Mouse (Mus musculus) hematopoietic stem cell, adult 5-6 weeks (primary cell): ENCODE results near the gene Pthlh. TPM values are rescaled to one million over a fixed set of nuclear protein-coding genes. Genes with fewer than 3 reads are reported as not detected.
"Not testable (repeated sequence)": the region's sequence is repeated elsewhere in the genome, so short reads cannot be mapped to it uniquely, and the experiment has no call there.

Experiments
- ATAC-seq, 2 experiments: fragments of 125-278 bp in 1 of 2; replicated peaks in 1 of 2; 2 replicates each; pipeline ENCODE4 v1.8.0; 2016 to 2017; ENCODE audit warnings: inconsistent platforms in 2 of 2, mild to moderate bottlenecking in 2 of 2, moderate number of reproducible peaks in 2 of 2, low read depth in 1 of 2, moderate TSS enrichment in 1 of 2; ENCODE audit not compliant: low FRiP score in 2 of 2, poor library complexity in 2 of 2, severe bottlenecking in 2 of 2, insufficient read depth in 1 of 2, low TSS enrichment in 1 of 2
- total RNA-seq: library from RNA; stranded (forward); fragments of 172-1452, 232-1000 nt; gene quantifications from 2 replicates; pipeline ENCODE4 v1.2.3, GENCODE M21; 2017

The Pthlh gene
- total RNA-seq: not detected in 2 replicates

DNA sequence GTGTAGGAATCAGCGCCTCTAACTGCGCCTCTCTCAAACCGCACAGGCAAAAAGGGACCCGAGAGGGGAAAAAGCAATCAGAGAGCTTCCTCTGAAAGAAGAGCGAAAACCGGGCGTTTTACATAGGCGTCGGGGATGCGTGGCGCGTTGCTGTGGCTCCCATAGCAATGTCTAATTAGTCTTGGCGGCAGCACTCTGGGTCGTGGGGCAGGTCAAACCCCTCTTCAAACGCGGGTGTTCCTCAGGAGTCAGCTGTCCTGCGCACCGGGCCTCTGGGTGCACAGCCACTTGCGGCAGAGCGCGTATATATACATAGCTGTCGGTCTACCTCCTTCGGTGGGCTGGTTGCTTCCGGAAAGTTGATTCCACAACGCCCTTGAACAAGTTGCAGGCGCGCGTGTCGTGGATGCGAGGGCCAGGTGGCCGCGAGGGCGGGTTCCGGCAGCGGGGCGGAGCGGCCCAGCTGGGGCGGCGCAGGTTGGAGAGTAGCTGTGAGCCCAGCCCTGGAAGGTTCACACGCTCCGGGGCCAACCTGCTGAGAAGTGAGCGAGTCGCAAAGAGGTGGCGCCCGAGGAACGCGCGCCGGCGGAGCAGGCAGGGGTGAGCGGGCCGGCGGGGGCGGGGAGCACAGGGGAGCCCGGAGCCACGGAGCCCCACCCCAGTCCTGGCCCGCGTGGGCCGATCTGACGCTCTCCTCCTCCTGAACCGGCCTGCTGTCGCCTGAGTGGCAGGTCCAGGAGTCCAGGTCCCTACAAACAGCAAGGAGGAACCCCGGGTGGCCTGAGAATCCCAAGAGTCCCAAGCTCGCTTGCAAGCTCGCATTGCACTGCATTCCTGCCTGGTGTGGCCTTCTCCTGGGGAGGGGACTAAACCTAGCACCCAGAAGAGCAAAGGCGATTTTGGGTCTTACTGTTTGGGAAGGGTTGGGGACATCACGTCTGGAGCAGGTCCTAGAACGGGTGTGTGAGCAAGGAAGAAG lies at the start of gene Pthlh:
Pthlh (minus strand) TSS at position 597 of the 979 bp plus-strand sequence.
- ATAC-seq: peak; percentile 50 to 59

DNA sequence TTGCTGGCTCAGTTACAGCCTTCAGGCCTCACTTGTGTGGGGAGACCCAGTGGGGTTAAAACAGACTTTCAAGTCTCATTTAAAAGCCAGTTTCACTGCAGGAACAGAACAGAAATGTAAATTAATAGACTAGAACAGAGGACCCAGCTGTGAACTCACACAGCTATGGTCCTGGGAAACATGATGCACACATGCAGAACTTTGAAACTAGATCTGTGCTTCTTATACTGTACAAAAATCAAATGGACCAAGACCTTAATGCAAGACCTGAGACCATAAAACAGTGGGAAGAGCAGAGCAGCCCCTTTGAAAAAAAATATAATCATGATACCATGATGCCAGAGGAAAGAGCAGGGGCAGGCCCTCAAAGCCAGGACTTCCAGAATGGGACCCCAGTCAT lies 49.3 kb upstream of the Pthlh start:
- no peak for ATAC-seq

DNA sequence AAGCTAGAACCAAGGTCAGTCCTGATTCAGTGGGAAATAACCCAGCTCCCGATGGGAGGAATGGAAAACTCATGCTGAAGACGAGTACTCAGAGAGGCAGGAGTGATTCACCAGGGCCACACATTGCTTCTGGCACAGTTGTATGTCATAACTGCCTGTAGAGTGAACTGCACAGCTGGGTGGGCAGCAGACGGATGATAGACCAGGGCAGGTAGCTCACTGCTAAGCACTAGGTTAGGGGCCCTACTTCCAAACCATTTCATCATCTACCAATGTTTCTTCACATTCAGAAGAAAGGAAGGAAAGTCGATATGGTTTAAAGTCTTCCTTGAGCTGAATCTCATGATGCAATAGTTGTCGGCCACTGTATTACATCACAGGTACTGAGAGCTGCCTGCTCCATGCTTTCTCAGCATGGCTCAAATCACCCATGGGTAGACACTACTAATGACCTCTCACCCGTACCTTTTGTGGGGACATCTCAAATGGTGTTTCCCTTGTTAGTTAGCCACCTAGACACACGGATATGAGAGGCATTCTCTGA lies 46.5 kb upstream of the Pthlh start:
- peak in 1 of 2 experiments; percentile 52; a peak in 2 of 4 replicates for ATAC-seq

DNA sequence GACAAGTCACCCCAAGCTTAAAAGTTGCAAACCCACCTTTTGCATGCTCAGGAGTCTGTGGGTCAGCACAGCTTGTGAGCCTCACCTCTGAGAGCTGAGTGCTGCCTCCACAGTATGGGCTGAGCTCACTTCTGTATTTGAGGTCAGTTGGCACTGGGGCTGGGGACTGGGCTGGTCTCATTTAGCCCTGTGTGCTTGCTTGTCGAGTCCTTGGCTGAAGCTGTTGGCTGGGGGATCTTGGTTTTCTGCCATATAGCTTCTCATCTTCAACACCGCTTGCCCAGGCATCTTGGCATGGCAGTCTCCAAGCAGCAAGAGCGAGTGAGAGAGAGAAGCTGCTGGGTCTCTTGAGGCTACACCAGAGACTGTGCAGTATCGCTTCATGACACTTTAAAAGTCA lies 46.1 kb upstream of the Pthlh start:
- peak in 1 of 2 experiments; percentile 51; a peak in 1 of 4 replicates for ATAC-seq

DNA sequence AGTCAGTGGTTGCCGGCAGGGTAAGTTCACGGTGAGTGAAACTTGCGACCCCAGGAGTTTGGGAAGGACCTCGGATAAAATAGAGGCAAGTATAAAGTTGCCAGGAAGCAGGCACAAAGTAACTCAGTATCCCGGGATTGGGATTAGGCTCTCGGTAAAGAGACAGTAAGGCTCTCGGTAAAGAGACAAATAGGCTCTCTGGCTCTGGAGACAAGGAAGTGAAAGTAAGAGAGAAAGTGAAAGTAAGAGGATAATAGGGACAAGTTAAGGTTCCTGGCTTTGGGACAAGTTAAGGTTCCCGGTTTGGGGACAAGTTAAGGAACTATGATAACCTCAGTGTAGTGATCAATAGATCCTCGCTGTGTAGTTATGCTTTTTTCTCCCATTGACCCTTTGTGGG lies 40.3 kb upstream of the Pthlh start:
- ATAC-seq: not testable (repeated sequence)

DNA sequence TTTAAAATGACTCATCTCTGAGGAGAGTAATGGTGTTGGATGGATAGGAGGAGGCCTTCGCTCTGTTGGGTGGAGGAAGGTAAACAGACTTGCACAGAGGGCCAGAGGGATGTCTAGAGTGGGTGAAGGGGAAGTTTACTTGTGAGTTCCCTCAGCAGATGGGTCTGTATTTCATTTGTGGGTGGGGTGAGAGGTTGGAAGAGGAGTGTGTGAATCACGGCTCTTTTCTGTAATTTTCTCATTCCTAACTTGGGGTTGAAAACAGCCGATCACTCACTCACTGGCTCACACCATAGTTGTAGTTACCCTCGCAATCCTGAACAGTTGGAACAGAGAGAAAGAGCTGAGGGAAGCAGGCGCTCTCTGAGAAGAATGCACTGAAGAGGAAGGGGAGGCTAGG lies 35.6 kb upstream of the Pthlh start:
- ATAC-seq: no peak

DNA sequence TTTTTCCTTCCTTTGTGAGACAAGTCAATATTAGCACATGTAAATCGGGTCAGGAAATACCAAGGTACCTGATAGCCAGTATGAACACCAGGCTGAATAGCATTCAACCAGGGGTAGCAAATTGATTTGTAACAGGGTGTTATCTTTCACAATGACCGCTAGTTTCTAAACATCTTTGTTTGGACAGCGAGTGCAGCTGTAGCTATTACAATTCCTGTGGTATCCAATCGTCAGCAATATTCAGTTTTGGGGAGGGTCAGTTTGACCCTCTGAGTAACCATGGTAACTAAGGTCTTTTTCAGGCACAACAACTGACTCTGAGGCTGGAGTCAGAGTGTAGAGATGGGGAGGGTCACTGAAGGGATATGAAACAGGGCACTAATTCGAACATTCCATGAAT lies 15.3 kb upstream of the Pthlh start:
- no peak for ATAC-seq

DNA sequence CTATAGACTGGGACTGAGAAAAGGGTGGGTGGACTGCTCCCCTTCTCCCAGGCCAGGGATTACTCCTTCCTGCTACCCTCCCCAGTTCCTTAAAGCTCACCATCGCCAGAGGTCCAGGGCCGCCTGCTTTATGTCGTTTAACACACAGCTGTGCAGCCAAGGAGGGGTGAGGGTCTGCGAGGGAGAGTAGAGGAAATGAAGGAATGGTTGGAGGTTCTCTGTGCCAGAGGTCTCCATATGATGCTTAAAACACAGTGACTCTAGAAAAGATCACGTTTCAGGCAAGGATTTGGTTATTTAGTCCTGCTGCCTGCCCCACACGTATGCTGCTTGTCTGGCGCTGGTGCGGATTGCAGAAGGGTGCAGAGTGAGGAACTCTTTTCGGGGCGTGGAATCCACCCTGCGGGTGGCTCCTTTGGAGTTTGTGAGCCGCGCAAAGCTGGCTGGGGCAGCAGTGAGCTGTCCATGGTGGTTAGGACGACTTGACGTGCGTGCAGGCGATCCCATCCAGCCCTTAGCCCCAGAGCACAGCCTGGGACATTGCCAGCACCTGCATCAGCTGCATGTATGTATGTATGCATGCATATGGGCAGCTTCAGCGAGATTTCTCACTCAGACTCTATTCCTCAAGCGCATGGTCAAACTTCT lies 4.3 kb upstream of the Pthlh start:
- peak; percentile 49 to 63 for ATAC-seq

DNA sequence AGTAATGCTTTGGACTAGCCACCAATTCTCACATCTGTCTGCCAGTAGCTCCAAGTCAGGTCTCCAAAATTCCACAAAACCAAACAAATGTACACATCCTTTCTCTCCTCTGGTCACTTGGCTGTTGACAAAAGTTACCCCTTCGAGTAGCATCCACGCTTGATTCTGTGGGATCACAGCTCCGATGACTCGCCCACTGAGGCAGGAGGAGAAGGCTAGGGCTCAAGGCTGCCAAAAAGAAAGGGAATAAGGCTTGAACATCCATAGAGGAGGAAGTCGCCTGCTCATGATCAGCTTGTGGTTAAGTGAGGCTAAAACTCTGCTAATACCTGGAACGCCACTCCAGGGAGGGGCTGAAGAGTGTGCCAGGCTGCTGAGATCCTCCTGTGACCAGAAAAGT lies 2.5 kb upstream of the Pthlh start:
- ATAC-seq: no peak

DNA sequence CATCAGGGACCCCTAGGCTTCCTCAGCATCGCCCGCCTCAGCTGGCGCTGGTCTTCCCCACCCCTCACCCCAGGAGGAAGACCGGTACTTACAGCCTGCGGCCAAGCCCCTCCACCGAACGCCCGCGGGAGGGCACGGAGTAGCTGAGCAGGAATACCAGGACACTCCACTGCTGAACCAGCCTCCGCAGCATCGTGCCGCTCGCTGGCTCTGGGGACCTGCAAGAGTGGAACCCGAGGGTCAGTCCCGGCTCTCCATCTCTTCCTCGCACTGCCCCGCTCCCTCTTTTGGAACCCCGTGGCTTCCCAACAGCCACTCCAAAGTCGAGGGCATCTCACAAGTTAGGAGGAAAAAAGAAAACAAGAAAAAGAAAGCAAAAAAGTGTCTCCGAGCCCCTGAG lies 805 bp downstream of the Pthlh start:
- ATAC-seq: no peak

DNA sequence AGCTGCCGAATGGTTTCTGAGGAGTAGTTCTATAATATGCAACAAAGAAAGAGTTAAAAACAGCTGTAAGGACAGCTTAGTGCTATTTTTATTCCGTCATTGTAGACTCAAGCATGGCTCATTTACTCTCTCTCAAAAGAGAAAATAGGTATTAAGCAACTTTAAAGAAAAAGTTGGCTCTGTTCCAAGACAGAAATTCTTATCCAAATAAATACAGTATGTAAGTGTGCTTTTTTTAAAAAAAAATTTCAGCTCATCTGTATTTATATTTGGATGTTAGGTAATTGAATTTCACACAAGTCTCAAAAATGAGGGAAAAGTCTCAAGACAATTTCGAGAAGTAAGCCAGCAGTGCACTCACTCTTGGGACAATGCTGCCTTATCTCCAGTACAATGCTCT lies 2.4 kb downstream of the Pthlh start:
- ATAC-seq: no peak

DNA sequence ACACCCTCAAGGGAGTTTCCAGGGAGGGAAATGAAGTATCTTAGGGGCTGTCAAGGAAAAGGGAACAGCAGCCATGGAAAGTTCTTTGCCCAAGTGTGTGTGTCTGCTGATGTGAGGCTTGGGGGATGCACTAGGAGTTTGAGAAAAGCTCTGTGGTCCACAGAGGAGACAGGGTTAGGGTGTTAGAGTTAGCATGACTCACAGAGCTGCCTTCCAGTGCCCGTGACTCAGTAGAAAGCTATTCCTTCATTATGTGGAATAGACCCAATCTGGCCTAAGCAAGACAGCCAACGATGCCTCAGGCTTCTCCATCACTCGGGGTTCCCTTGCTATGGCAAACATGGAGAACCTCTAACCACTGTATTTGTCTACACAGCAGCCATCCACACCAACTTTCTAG lies 3.2 kb downstream of the Pthlh start:
- ATAC-seq: no peak

DNA sequence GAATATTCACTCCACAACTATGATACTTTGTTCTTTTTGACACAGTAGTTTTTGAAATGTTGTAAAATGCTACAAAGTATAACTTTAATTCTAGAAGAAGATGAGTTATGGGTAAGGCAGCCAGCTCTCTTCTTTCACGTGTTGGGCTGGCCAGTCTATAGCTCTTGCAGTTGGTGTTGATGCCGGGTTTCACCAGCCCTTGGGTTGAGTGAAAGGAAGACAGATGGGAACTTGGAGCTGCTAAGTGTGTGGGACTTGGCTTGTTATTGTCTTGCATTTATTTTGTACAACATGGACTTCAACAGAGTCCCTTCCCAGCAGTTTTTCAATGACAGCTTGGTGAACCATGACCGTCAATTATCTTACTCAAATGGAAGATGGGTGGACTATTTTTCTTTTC lies 16.2 kb downstream of the Pthlh start:
- no peak for ATAC-seq

DNA sequence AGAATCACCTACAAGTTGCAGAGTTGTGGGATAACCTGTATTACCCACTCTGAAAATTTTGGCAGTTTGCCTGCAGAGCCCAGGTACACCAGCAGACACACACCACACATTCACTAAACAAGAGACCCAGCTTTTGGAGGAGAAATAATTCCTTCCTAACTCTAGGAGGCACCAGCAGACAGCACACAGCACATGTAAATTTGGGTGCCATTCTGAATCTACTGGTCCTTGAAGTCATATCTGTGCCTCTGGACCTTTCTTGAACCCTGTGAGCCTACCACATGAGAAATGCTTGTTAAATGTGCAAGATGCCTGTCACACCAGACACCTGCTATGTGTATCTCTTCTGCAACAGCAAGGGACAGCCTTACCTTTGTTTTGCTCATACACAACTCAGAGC lies 19.7 kb downstream of the Pthlh start:
- ATAC-seq: no peak

DNA sequence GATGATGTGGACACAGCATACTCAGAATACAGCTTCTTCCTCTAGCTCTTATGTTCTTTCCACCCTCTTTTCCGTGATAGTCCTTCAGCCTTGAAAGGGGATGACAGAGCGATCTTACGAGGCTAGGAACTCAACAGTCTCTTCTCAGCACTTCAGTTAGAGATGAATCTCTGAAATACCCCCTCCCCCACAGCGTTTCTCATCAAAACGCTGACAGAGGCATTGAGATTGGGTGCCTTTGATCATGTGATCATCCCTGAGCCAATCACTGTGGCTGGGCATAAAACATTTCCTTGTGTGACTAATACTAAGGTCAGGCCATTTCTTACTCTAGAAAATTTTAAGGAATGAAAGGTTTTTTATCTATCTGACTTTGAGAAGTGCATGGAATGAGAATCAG lies 20.3 kb downstream of the Pthlh start:
- ATAC-seq: no peak

DNA sequence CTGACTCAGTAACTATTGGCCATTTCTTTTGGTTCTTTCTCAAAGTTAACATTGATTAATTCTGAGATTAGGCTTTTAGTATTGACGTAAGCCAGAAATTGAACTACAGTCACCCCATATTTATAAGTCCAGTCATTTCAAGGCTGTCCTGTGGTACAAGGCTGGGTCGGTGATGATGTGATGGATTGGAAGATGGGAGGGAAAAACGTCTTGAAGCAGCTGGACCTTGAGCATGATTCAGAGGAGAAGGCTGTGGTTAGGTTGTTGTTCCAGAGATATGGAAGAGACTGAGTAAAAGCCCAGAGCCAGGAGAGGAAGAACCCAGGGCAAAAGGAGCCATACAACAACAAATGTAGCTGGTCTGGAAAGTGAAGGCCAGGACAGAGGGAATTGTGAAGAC lies 22.4 kb downstream of the Pthlh start:
- no peak for ATAC-seq

DNA sequence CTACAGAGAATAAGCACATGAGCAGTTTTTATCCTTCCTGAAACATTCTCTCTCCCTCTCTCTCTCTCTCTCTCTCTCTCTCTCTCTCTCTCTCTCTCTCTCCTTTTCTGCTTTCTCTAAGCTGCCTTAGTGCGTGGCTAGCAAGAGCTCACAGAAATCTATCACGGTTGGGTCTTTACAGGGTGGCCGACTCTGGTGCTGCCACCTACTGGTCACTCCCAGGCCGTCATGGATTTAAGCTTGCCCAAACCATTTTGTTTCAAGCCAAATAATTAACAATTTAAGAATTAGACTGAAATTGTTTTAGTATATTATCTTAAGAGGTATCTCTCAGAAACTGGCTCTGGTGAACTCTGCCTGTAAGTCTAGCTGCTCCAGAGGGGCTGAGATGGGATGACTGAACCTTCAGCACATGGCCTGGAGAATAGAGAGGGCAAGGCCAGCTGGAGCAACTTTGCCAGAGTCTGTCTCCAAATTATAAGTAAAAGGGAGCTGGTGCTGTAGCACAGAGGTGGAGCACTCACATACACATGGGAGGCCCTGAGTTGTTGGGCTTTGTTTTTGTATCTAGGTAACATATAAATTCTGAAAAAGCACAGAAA lies 23.7 kb downstream of the Pthlh start:
- ATAC-seq: peak; percentile 65 to 75

DNA sequence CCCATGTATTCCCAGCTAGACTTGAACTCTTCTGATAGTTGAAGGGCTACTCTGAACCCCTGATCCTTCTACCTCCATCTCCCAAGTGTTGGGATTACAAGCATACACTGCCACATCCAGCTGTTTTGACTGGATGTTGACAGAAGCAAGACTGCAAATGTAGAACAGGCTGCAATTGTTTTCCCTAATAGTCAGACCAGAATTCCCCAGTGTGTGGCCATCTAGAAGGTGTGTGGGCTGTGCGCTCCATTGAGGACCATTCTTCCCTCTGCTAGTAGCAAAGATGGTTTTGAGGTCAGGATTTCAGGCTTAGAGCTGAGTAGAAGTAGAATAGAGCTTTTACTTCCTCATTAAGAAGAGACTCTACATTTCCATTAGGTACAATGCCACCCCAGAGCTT lies 37.3 kb downstream of the Pthlh start:
- ATAC-seq: no peak
